Mouse (Mus musculus) embryonic facial prominence, embryonic 15.5 days (tissue): ENCODE data around the gene Cald1. TPM values are rescaled to one million over a fixed set of nuclear protein-coding genes. Genes with fewer than 3 reads are reported as not detected.

ENCODE experiments used
- ATAC-seq: fragments of 200-750 bp; cut with Nextera tagmentation; 2 replicates; pipeline ENCODE4 v1.8.0; 2017; ENCODE audit warnings: low read depth, moderate TSS enrichment; ENCODE audit not compliant: insufficient number of reproducible peaks, low FRiP score, low TSS enrichment
- H3K27ac ChIP-seq: fragments of 300-500 bp; sonication (generic); replicated peaks from 2 replicates; pipeline ENCODE4 v1.5.1; 2015; ENCODE audit warnings: mild to moderate bottlenecking, inconsistent platforms
- H3K27me3 ChIP-seq: fragments of 300-500 bp; sonication (generic); 2 replicates; pipeline ENCODE4 v1.6.1; 2015; ENCODE audit warnings: inconsistent platforms
- H3K36me3 ChIP-seq: fragments of 300-500 bp; sonication (generic); 2 replicates; pipeline ENCODE4 v1.6.1; 2015; ENCODE audit warnings: mild to moderate bottlenecking, inconsistent platforms
- H3K4me1 ChIP-seq: fragments of 300-500 bp; sonication (generic); 2 replicates; pipeline ENCODE4 v1.6.1; 2015; ENCODE audit warnings: inconsistent platforms
- H3K4me2 ChIP-seq: fragments of 300-500 bp; sonication (generic); replicated peaks from 2 replicates; pipeline ENCODE4 v1.6.1; 2015; ENCODE audit warnings: mild to moderate bottlenecking, inconsistent platforms
- H3K4me3 ChIP-seq: fragments of 300-500 bp; sonication (generic); replicated peaks from 2 replicates; pipeline ENCODE4 v1.5.1; 2015; ENCODE audit warnings: mild to moderate bottlenecking, inconsistent platforms
- H3K9ac ChIP-seq: fragments of 300-500 bp; sonication (generic); 2 replicates; pipeline ENCODE4 v1.6.1; 2015; ENCODE audit warnings: inconsistent platforms
- H3K9me3 ChIP-seq: fragments of 300-500 bp; sonication (generic); replicated peaks from 2 replicates; pipeline ENCODE4 v1.6.1; 2016; ENCODE audit warnings: inconsistent platforms
- WGBS: fragments of 180-500 bp; shearing (Covaris S2); methylation state at CpG from one replicate; pipeline ENCODE4 v1.1.7; 2015; 5-methylcytosine and 5-hydroxymethylcytosine counted together
- polyA plus RNA-seq: library from polyadenylated mRNA; unstranded; fragments of >200 nt; fragmentation: Nextera tagmentation; extraction: Ambion mirVana; gene quantifications from 2 replicates; pipeline ENCODE4 v1.2.1, GENCODE M21; 2015

The Cald1 gene
- polyA plus RNA-seq, 1 experiment from 2014 or later, result 306 TPM

- Histone ChIP-seq H3K36me3 (no peaks in the 10 kb centered on the region), H3K4me3 (no peak overlapping the region), H3K27me3 (no peaks in the 10 kb centered on the region), H3K9ac (no peak overlapping the region), H3K4me1 (peaks cover 44% of the 10 kb centered on the region), H3K4me2 (no peak overlapping the region), H3K27ac (no peak overlapping the region), H3K9me3 (no peaks in the 10 kb centered on the region)
- ATAC-seq, result no peak
- WGBS, result 89% methylated on average over 9 of the region's 9 CpGs
Measured at GRCm38 (mm10) chr6:34640226-34640625, 41.9 kb downstream of the Cald1 start.

GRCm38 (mm10) chr6:34641081-34641480 lies 42.8 kb downstream of the Cald1 start:
- H3K27ac ChIP-seq, result no peak overlapping the region
- no peak overlapping the region for H3K4me2 ChIP-seq
- no peak overlapping the region for H3K4me3 ChIP-seq
- no peaks in the 10 kb centered on the region for H3K27me3 ChIP-seq
- H3K9ac ChIP-seq, result no peak overlapping the region
- no peaks in the 10 kb centered on the region for H3K36me3 ChIP-seq
- no peak for ATAC-seq
- peaks cover 44% of the 10 kb centered on the region for H3K4me1 ChIP-seq
- no peaks in the 10 kb centered on the region for H3K9me3 ChIP-seq

DNA sequence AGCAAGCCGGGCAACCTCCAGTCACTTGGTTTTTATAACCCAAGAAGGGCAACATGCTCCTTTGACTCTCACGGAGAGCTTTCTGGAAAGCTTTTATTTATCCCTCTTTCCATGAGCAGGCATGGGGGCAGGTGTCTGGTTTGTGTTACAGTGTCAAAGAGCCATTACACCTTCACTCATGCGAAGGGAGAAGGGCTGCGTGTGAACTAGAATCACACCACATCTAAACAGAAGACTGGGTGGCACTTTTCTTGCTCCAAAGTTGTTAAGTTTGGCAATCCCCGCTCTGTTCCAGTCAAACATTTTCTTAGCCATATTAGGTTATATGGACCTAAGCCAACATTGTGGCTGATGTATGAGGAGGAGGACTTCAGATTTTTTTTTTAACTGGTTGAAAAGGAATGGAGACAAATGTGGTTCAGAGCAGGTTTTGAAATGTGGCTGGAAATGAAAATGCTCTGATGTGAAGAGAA lies 43.8 kb downstream of the Cald1 start:
- H3K9ac ChIP-seq, result no peak overlapping the region
- ATAC-seq, result no peak
- H3K4me3 ChIP-seq, result no peak overlapping the region
- H3K27ac ChIP-seq, result peak overlapping the region; percentile 13; the same call in 1 of the 2 replicates
- WGBS, result 58% methylated on average over 5 of the region's 5 CpGs
- H3K4me1 ChIP-seq, result peaks cover 39% of the 10 kb centered on the region
- H3K9me3 ChIP-seq, result no peaks in the 10 kb centered on the region
- no peak overlapping the region for H3K4me2 ChIP-seq
- no peaks in the 10 kb centered on the region for H3K36me3 ChIP-seq
- H3K27me3 ChIP-seq, result no peaks in the 10 kb centered on the region

GRCm38 (mm10) chr6:34648017-34648787 lies 49.9 kb downstream of the Cald1 start:
- H3K4me2 ChIP-seq, result no peak overlapping the region
- no peaks in the 10 kb centered on the region for H3K9me3 ChIP-seq
- no peaks in the 10 kb centered on the region for H3K27me3 ChIP-seq
- WGBS, result 53% methylated on average over 5 of the region's 5 CpGs
- H3K27ac ChIP-seq, result no peak overlapping the region
- no peak overlapping the region for H3K9ac ChIP-seq
- no peaks in the 10 kb centered on the region for H3K4me1 ChIP-seq
- no peak overlapping the region for H3K4me3 ChIP-seq
- ATAC-seq, result no peak
- H3K36me3 ChIP-seq, result no peaks in the 10 kb centered on the region

GRCm38 (mm10) chr6:34651298-34651697 lies 53.0 kb downstream of the Cald1 start:
- Histone ChIP-seq H3K9ac (no peak overlapping the region), H3K4me2 (no peak overlapping the region), H3K36me3 (no peaks in the 10 kb centered on the region), H3K27me3 (no peaks in the 10 kb centered on the region), H3K9me3 (no peaks in the 10 kb centered on the region), H3K27ac (no peak overlapping the region), H3K4me3 (no peak overlapping the region), H3K4me1 (peaks cover 8% of the 10 kb centered on the region; the same call in 1 of the 2 replicates)
- ATAC-seq, result no peak
- WGBS, result 84% methylated on average over 7 of the region's 7 CpGs

DNA sequence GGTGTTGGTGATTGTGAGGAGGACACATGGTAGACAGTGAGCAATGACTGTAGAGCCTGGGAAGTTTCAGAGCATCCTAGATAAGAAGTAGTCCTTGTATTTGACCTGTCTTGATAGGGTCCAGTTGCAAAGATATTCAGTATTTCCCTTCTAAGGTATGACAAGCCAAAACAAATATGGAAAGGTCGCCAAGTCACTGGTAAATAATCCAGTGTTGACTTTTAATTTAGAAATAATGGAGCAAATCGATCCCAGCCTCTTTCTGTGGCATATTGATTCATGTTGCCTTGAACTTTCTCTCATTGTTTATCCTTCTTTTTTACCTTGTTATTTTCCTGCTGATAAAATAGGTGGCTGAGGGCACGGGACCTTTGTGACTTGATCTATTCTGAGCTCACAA lies 57.4 kb downstream of the Cald1 start:
- ATAC-seq, result no peak
- H3K27ac ChIP-seq, result no peak overlapping the region
- H3K9me3 ChIP-seq, result no peaks in the 10 kb centered on the region
- peaks cover 11% of the 10 kb centered on the region; the same call in 1 of the 2 replicates for H3K4me1 ChIP-seq
- H3K4me3 ChIP-seq, result no peak overlapping the region
- H3K4me2 ChIP-seq, result no peak overlapping the region
- no peak overlapping the region for H3K9ac ChIP-seq
- no peaks in the 10 kb centered on the region for H3K36me3 ChIP-seq
- H3K27me3 ChIP-seq, result no peaks in the 10 kb centered on the region
- 71% methylated on average over 3 of the region's 3 CpGs for WGBS

DNA sequence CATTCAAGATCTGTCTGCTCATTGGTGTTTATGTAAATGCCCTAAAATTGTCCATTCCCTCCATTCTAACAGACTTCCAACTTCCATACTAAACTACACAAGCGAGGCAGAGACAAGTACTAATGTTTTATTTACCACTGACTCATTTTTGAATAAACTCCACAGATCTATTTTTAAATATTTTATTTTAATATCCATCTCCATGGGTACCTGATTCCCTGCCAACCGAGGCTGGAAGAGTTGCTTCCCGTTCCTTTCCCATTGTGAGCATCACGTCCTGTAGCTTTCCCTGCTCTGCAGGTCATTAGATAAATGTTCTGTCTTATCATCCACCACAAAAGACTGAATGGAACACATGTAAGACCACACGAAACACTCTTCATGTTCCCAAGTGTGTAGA lies 60.5 kb downstream of the Cald1 start:
- H3K36me3 ChIP-seq, result 0 out of 2 replicates have a peak, but pooled peaks cover 4% of the 10 kb centered on the region
- peaks cover 9% of the 10 kb centered on the region; the same call in 1 of the 2 replicates for H3K4me1 ChIP-seq
- no peak overlapping the region for H3K9ac ChIP-seq
- no peak overlapping the region for H3K4me2 ChIP-seq
- H3K27me3 ChIP-seq, result no peaks in the 10 kb centered on the region
- no peaks in the 10 kb centered on the region for H3K9me3 ChIP-seq
- no peak for ATAC-seq
- H3K4me3 ChIP-seq, result no peak overlapping the region
- no peak overlapping the region for H3K27ac ChIP-seq
- WGBS, result 79% methylated on average over 5 of the region's 5 CpGs

DNA sequence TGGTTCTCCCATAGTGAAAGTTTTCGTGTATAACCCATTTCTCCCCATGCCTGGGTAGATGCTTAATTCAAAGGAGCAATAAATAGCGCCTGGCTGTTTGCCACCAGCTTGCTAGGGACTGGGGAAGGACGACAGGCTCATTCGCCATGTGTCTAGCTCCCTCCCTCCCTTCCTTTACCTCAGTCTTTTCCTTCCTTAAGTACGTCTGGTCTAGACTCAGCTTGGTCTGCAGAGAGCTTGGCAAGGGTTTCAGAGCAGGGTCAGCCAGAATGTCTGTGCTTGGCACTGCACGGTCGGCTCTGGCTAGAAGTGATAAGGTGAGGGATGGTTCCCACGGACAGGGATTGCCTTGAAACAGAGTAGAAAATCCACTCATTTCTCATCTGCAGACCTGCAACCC lies 62.4 kb downstream of the Cald1 start:
- H3K36me3 ChIP-seq, result 0 out of 2 replicates have a peak, but pooled peaks cover 4% of the 10 kb centered on the region
- H3K9ac ChIP-seq, result no peak overlapping the region
- H3K4me1 ChIP-seq, result peaks cover 7% of the 10 kb centered on the region; the same call in 1 of the 2 replicates
- no peak overlapping the region; the same call in 1 of the 2 replicates for H3K27ac ChIP-seq
- ATAC-seq, result no peak
- no peak overlapping the region for H3K4me2 ChIP-seq
- H3K9me3 ChIP-seq, result no peaks in the 10 kb centered on the region
- H3K27me3 ChIP-seq, result no peaks in the 10 kb centered on the region
- H3K4me3 ChIP-seq, result no peak overlapping the region
- WGBS, result 53% methylated on average over 8 of the region's 8 CpGs

DNA sequence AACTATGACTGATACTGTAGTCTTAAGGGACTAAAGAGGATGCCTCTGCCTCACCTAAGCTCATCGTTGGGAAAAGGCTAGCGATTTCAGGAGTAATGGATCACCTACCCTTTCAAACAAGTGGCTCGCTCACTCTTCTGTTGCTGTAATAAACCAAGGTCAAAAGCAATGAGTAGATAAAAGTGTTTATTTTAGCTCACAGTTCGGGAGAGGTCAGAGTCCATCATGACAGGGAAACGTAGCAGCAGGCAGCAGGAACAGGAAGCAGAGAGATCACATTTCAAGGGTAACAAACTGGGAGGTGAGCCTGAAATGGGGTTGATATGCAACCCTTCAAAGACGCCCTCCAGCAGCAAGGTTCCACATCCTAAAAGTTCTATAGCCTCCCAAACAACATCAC lies 64.3 kb downstream of the Cald1 start:
- Histone ChIP-seq H3K27me3 (no peaks in the 10 kb centered on the region), H3K4me2 (no peak overlapping the region), H3K9ac (no peak overlapping the region), H3K36me3 (0 out of 2 replicates have a peak, but pooled peaks cover 8% of the 10 kb centered on the region), H3K4me1 (peaks cover 7% of the 10 kb centered on the region; the same call in 1 of the 2 replicates), H3K4me3 (no peak overlapping the region), H3K9me3 (no peaks in the 10 kb centered on the region), H3K27ac (no peak overlapping the region)
- WGBS, result 79% methylated on average over 6 of the region's 6 CpGs
- ATAC-seq, result no peak

- no peaks in the 10 kb centered on the region for H3K27me3 ChIP-seq
- ATAC-seq, result no peak
- no peak overlapping the region for H3K4me3 ChIP-seq
- H3K36me3 ChIP-seq, result 0 out of 2 replicates have a peak, but pooled peaks cover 8% of the 10 kb centered on the region
- no peak overlapping the region for H3K9ac ChIP-seq
- H3K9me3 ChIP-seq, result no peaks in the 10 kb centered on the region
- 0 out of 2 replicates have a peak overlapping the region, but pooled peaks have one; percentile 7 for H3K27ac ChIP-seq
- H3K4me2 ChIP-seq, result no peak overlapping the region
- H3K4me1 ChIP-seq, result peaks cover 13% of the 10 kb centered on the region; the same call in 1 of the 2 replicates
- WGBS, result 83% methylated on average over 4 of the region's 4 CpGs
Measured at GRCm38 (mm10) chr6:34664291-34664690, 66.0 kb downstream of the Cald1 start.

GRCm38 (mm10) chr6:34664749-34665148 lies 66.4 kb downstream of the Cald1 start:
- Histone ChIP-seq H3K4me2 (no peak overlapping the region), H3K4me3 (no peak overlapping the region), H3K27ac (no peak overlapping the region), H3K9ac (no peak overlapping the region), H3K27me3 (no peaks in the 10 kb centered on the region), H3K4me1 (peaks cover 18% of the 10 kb centered on the region), H3K9me3 (no peaks in the 10 kb centered on the region), H3K36me3 (0 out of 2 replicates have a peak, but pooled peaks cover 8% of the 10 kb centered on the region)
- 80% methylated on average over 5 of the region's 5 CpGs for WGBS
- ATAC-seq, result no peak
